Mouse (Mus musculus) hindbrain, postnatal 0 days (tissue): Measurements from ENCODE around the gene Rfxank. TPM values are rescaled to one million over a fixed set of nuclear protein-coding genes. Genes with fewer than 3 reads are reported as not detected.

Source experiments
- ATAC-seq: fragments of 200-750 bp; cut with Nextera tagmentation; 2 replicates; pipeline ENCODE4 v1.8.0; 2017; ENCODE audit warnings: mild to moderate bottlenecking, moderate TSS enrichment, moderate library complexity
- DNase-seq: peaks from one replicate; pipeline ENCODE4 v3.0.0-alpha.2; 2015; ENCODE audit warnings: low spot score
- H3K27ac ChIP-seq: fragments of 300-500 bp; sonication (generic); 2 replicates; pipeline ENCODE4 v1.5.1; 2014; ENCODE audit warnings: mild to moderate bottlenecking
- H3K27me3 ChIP-seq: fragments of 300-500 bp; sonication (generic); 2 replicates; pipeline ENCODE4 v1.6.1; 2014; ENCODE audit warnings: low read length, mixed read lengths; ENCODE audit not compliant: insufficient read depth
- H3K36me3 ChIP-seq: fragments of 300-500 bp; sonication (generic); 2 replicates; pipeline ENCODE4 v1.6.1; 2014; ENCODE audit warnings: low read length, mixed read lengths; ENCODE audit not compliant: insufficient read depth
- H3K4me1 ChIP-seq: fragments of 300-500 bp; sonication (generic); 2 replicates; pipeline ENCODE4 v1.6.1; 2014; ENCODE audit warnings: antibody characterized with exemption, low read length, mixed read lengths; ENCODE audit not compliant: insufficient read depth
- H3K4me2 ChIP-seq: fragments of 300-500 bp; sonication (generic); 2 replicates; pipeline ENCODE4 v1.6.1; 2014; ENCODE audit warnings: low read depth, mild to moderate bottlenecking, low read length, moderate library complexity, mixed read lengths
- H3K4me3 ChIP-seq: fragments of 300-500 bp; sonication (generic); 2 replicates; pipeline ENCODE4 v1.5.1; 2014; ENCODE audit warnings: low read length
- H3K9ac ChIP-seq: fragments of 300-500 bp; sonication (generic); replicated peaks from 2 replicates; pipeline ENCODE4 v1.6.1; 2014; ENCODE audit warnings: mild to moderate bottlenecking, low read length, moderate library complexity, mixed read lengths
- H3K9me3 ChIP-seq: fragments of 300-500 bp; sonication (generic); 2 replicates; pipeline ENCODE4 v1.6.1; 2016; ENCODE audit warnings: low read length, mixed read lengths
- CTCF ChIP-seq: IDR thresholded peaks from 2 replicates; pipeline ENCODE4 v1.5.1; 2016; ENCODE audit warnings: antibody characterized with exemption, control low read depth, low read depth
- WGBS: fragments of 180-500 bp; shearing (Covaris S2); extraction: QIAGEN DNeasy Blood & Tissue Kit; methylation state at CpG from one replicate; pipeline ENCODE4 v1.1.7; 2014; 5-methylcytosine and 5-hydroxymethylcytosine counted together
- polyA plus RNA-seq: library from polyadenylated mRNA; unstranded; fragments of >200 nt; fragmentation: Nextera tagmentation; extraction: Ambion mirVana; gene quantifications from 2 replicates; pipeline ENCODE4 v1.2.1, GENCODE M21; 2015
- total RNA-seq: library from RNA; depleted of rRNA; stranded (reverse); fragments of >200 nt; gene quantifications from 2 replicates; pipeline ENCODE4 v1.2.3, GENCODE M21; 2014

Gene Rfxank
- total and polyA plus RNA-seq, 2 experiments from 2014 or later = 8.4 to 13.8 TPM

GRCm38 (mm10) chr8:70152537-70153257, 13.7 kb upstream of the Rfxank start:
- H3K4me1 ChIP-seq = no peaks in the 10 kb centered on the region
- H3K27ac ChIP-seq = no peak overlapping the region
- no peak overlapping the region for H3K4me3 ChIP-seq
- no peaks in the 10 kb centered on the region for H3K36me3 ChIP-seq
- H3K9me3 ChIP-seq = no peaks in the 10 kb centered on the region
- no peak for TF ChIP-seq CTCF
- ATAC-seq = peak; percentile 90
- H3K27me3 ChIP-seq = no peaks in the 10 kb centered on the region
- peak; percentile 84 for DNase-seq
- WGBS = 16% methylated on average over 22 of the region's 22 CpGs
- H3K4me2 ChIP-seq = peak overlapping the region; percentile 42
- H3K9ac ChIP-seq = no peak overlapping the region

DNA sequence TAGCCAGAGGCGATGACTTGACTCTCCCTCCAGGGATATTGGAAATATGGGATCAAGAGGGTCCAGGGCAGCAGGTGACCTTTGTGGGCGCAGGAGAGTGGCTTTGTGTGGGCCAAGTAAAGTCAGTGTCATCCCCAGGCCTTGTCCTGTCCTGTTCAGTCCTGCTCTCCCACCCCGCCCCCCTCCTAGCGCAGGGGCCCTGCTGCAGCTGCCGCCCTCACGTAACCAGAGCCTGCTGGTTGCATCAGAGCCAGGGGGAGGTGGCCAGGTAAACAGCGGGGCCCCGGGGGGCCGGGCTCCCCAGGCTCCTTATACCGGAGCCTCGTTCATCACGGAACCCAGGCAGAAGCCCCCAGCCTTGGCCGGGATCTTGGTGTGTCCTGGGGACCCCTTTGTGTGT, 11.2 kb upstream of the Rfxank start:
- Histone ChIP-seq H3K4me2 (no peak overlapping the region), H3K9ac (no peak overlapping the region), H3K4me3 (no peak overlapping the region), H3K36me3 (peaks cover 6% of the 10 kb centered on the region), H3K9me3 (no peaks in the 10 kb centered on the region), H3K27me3 (no peaks in the 10 kb centered on the region), H3K4me1 (no peaks in the 10 kb centered on the region), H3K27ac (no peak overlapping the region)
- WGBS = 20% methylated on average over 13 of the region's 13 CpGs
- DNase-seq = no peak
- TF ChIP-seq CTCF = no peak
- ATAC-seq = no peak

- 87% methylated on average over 7 of the region's 7 CpGs for WGBS
- Histone ChIP-seq H3K36me3 (peaks cover 15% of the 10 kb centered on the region), H3K27ac (no peak overlapping the region), H3K9me3 (no peaks in the 10 kb centered on the region), H3K4me3 (no peak overlapping the region), H3K4me1 (no peaks in the 10 kb centered on the region), H3K9ac (no peak overlapping the region), H3K27me3 (no peaks in the 10 kb centered on the region), H3K4me2 (no peak overlapping the region)
- no peak for ATAC-seq
- DNase-seq = no peak
- TF ChIP-seq CTCF = no peak
These were observed 9.0 kb upstream of the Rfxank start for GRCm38 (mm10) chr8:70147678-70148607.

DNA sequence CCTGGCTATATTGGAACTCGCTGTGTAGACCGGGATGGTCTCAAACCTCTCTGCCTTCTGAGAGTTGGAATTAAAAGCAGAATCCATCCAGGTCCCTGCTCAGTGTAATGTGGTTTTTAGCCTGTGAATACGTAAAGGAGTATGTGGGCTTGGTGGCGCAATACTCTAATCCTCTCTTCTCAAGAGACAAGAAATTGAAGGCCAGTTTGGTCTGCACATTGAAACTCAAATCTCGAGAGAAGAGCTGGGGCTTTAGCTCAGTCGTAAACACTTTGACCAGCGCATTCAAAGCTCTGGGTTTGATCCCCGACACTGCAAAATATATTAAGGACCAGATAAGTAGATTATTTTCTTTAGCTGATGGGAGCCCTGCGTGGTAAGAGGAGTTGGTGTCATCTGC, 1.0 kb upstream of the Rfxank start:
- no peak for TF ChIP-seq CTCF

DNA sequence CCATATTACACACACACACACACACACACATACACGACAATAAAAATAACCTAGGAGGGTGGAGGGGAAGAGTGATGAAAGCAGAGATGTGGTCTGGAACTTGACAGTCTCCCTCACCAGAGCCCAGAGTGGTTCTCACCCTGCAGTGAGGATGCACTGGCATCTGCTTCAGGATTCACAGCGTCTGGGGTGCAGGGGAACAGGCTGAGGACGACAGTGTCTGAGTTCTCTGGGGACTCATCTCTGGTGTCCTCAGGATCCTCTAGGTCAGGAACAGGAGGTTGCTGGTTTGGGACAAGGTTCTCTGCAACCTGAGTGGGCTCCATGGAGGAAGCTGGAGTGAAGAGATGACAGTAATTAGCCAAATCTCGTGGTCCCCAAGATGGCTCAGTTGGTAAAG, 1.1 kb downstream of the Rfxank start:
- Histone ChIP-seq H3K4me3 (no peak overlapping the region), H3K4me1 (peaks cover 16% of the 10 kb centered on the region), H3K4me2 (peak overlapping the region; percentile 83), H3K27me3 (no peaks in the 10 kb centered on the region), H3K27ac (no peak overlapping the region), H3K36me3 (peaks cover 34% of the 10 kb centered on the region), H3K9ac (no peak overlapping the region), H3K9me3 (no peaks in the 10 kb centered on the region)
- 81% methylated on average over 4 of the region's 4 CpGs for WGBS
- ATAC-seq (no peak), DNase-seq (no peak)
- no peak for TF ChIP-seq CTCF

More for the DNA sequence above, 1.0 kb upstream of the Rfxank start:
- Histone ChIP-seq H3K9ac (peak overlapping the region; percentile 55), H3K9me3 (no peaks in the 10 kb centered on the region), H3K4me3 (peak overlapping the region; percentile 54), H3K4me1 (peaks cover 16% of the 10 kb centered on the region), H3K27ac (peak overlapping the region; percentile 80), H3K4me2 (peak overlapping the region; percentile 83), H3K36me3 (peaks cover 20% of the 10 kb centered on the region; the same call in 1 of the 2 replicates), H3K27me3 (no peaks in the 10 kb centered on the region)
- ATAC-seq = no peak
- peak; percentile 10 for DNase-seq
- WGBS = 10% methylated on average over 9 of the region's 9 CpGs

GRCm38 (mm10) chr8:70136591-70136990, 2.4 kb downstream of the Rfxank start:
- Histone ChIP-seq H3K27me3 (no peaks in the 10 kb centered on the region), H3K9me3 (no peaks in the 10 kb centered on the region), H3K36me3 (peaks cover 38% of the 10 kb centered on the region), H3K4me3 (no peak overlapping the region), H3K27ac (no peak overlapping the region), H3K9ac (no peak overlapping the region), H3K4me2 (no peak overlapping the region), H3K4me1 (peaks cover 19% of the 10 kb centered on the region)
- WGBS = 89% methylated on average over 4 of the region's 4 CpGs
- ATAC-seq = no peak
- no peak for DNase-seq
- no peak for TF ChIP-seq CTCF
